Mouse (Mus musculus): ENCODE data around the gene Map3k19.

GRCm38 (mm10) chr1:127860492-127860891, 5.7 kb upstream of the Map3k19 start:
- TF ChIP-seq CTCF (IDR thresholded peaks at IDR 0.05; ENCODE audit: control insufficient read depth, insufficient read depth, low read length) (no peak), POLR2A (IDR thresholded peaks at IDR 0.05; ENCODE audit: borderline replicate concordance, control insufficient read depth, low read depth, low read length) (no peak)

All from bone marrow, adult 2 months (tissue).